Mouse (Mus musculus) testis, adult 2 months (tissue): Measurements from ENCODE around the gene Jtb.

ENCODE experiments used
- CTCF ChIP-seq: fragments of 200-500 bp; IDR thresholded peaks from 2 replicates; pipeline ENCODE4 v1.5.1; 2012; ENCODE audit warnings: low read depth, mild to moderate bottlenecking, inconsistent platforms, low read length, moderate library complexity; ENCODE audit not compliant: control insufficient read depth, insufficient read depth, insufficient replicate concordance
- POLR2A ChIP-seq: fragments of 200-500 bp; IDR thresholded peaks from 2 replicates; pipeline ENCODE4 v1.6.1; 2012; ENCODE audit warnings: low read depth, mild to moderate bottlenecking, inconsistent platforms, low read length, moderate library complexity; ENCODE audit not compliant: control insufficient read depth

DNA sequence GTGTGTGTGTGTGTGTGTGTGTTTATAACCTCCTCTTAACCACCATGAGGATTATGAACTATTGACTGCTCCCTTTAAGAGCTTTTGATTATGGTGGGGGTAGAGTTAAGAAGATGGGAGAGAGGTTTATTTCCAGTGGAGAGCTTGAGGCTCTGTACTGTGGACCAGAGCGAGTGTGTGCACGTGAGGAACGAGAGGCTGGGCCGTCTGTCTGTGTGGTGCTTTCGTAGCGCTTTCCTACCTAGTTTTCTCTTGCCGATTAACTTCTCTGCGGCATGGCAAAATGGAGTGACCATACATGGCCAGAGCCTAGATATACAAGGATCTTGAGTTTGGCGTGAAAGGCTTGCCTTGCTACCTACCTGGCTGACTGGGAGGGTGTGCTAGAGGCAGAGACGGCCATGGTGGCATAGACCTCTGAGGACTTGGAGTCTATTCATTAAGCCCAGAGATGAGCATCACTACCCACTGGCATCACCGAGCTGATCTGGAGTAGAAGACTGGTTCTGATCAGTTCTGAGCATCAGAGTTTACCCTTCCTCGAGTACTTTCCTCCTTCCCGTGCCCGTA lies 24.5 kb downstream of the Jtb start:
- TF ChIP-seq POLR2A (no peak), CTCF (no peak)
